In genomic region chr3:40846957-40847017, GRCm38 (mm10) we compare ENCODE assay signal across 8 mouse cellular contexts. TPM values are rescaled to one million over a fixed set of nuclear protein-coding genes. Genes with fewer than 3 reads are reported as not detected.
DNase-seq lines count a peak whose midpoint lies in the region; ATAC-seq and TF ChIP-seq lines count a peak whose summit lies in the region.
"Not testable (repeated sequence)": the region's sequence is repeated elsewhere in the genome, so short reads cannot be mapped to it uniquely, and the experiment has no call there.

Gene Abhd18, plus strand, starts transcription at chr3:40846970.

- not testable (repeated sequence) for H3K4me1 ChIP-seq in embryonic facial prominence, embryonic 12.5 days; kidney, adult 2 months (ENCODE audit: control insufficient read depth, insufficient read depth, low read length); lung, embryonic 16.5 days (replicated peaks; ENCODE audit: control insufficient read depth, insufficient read depth, low read length)

- not testable (repeated sequence) for H3K36me3 ChIP-seq in embryonic facial prominence, embryonic 12.5 days; kidney, adult 2 months (ENCODE audit: control insufficient read depth, insufficient read depth, low read length); lung, embryonic 16.5 days (ENCODE audit: control insufficient read depth, insufficient read depth, low read length)

- peak within 1 kb of the TSS; percentile 46 for H3K4me3 ChIP-seq in embryonic facial prominence, embryonic 12.5 days
- peak within 1 kb of the TSS; percentile 77 for H3K4me3 ChIP-seq in kidney, adult 2 months (ENCODE audit: insufficient read depth, low read depth, low read length)
- peak within 1 kb of the TSS; percentile 57 for H3K4me3 ChIP-seq in lung, embryonic 16.5 days (ENCODE audit: low read length)

- peak within 1 kb of the TSS; percentile 65 for H3K4me2 ChIP-seq in embryonic facial prominence, embryonic 12.5 days (replicated peaks)
- H3K4me2 ChIP-seq in lung, embryonic 16.5 days (ENCODE audit: low read depth, low read length), result peak within 1 kb of the TSS; percentile 76

- peak within 1 kb of the TSS; percentile 57 for H3K9ac ChIP-seq in embryonic facial prominence, embryonic 12.5 days
- peak within 1 kb of the TSS; percentile 73 for H3K9ac ChIP-seq in lung, embryonic 16.5 days (ENCODE audit: low read length)

- not testable (repeated sequence) for ATAC-seq in CD4-positive, CD25-positive, alpha-beta regulatory T cell, adult 4 months; embryonic facial prominence, embryonic 12.5 days (ENCODE audit: insufficient number of reproducible peaks, insufficient read depth, low FRiP score, low TSS enrichment); lung, embryonic 16.5 days (ENCODE audit: low read depth); neutrophil, adult 5-6 weeks (ENCODE audit: extremely low read depth, insufficient number of reproducible peaks, low FRiP score, poor library complexity, severe bottlenecking)

- WGBS in embryonic facial prominence, embryonic 12.5 days, result 5% methylated on average over 3 of the region's 4 CpGs
- WGBS in kidney, adult 2 months, result 0% methylated on average over 2 of the region's 4 CpGs
- no CpG with 5 or more reads among the region's 4 CpGs for WGBS in lung, embryonic 16.5 days

- TF ChIP-seq POLR2A in kidney, adult 2 months (IDR thresholded peaks at IDR 0.05; ENCODE audit: low read depth, low read length), result not testable (repeated sequence)

- intact Hi-C loops in heart, postnatal 14 days (cut with DNase I), result loop anchor here (5.0 kb wide), 1 partner anchor 46 kb away; no protein-coding TSS in a partner anchor
- intact Hi-C loops in left cerebral cortex, postnatal 4 days (cut with DNase I), result not testable (repeated sequence)

- not testable (repeated sequence) for DNase-seq in gastrocnemius, adult 8-10 months (ENCODE audit: low spot score in 2 of 2); heart, postnatal 14 days; kidney, adult 2 months; left cerebral cortex, postnatal 4 days

- H3K9me3 ChIP-seq in embryonic facial prominence, embryonic 12.5 days; lung, embryonic 16.5 days (ENCODE audit: control insufficient read depth, low read length): not testable (repeated sequence)

- peak within 1 kb of the TSS; percentile 50; the same call in 1 of the 2 replicates for H3K27ac ChIP-seq in embryonic facial prominence, embryonic 12.5 days
- H3K27ac ChIP-seq in kidney, adult 2 months (ENCODE audit: insufficient read depth, low read depth, low read length), result peak within 1 kb of the TSS; percentile 76
- H3K27ac ChIP-seq in lung, embryonic 16.5 days (ENCODE audit: low read length), result peak within 1 kb of the TSS; percentile 70

- not testable (repeated sequence) for TF ChIP-seq CTCF in kidney, adult 2 months (conservative IDR thresholded peaks at IDR 0.05; ENCODE audit: insufficient read depth, insufficient read length, low read depth, low read length)

- H3K27me3 ChIP-seq in embryonic facial prominence, embryonic 12.5 days; kidney, adult 2 months (replicated peaks; ENCODE audit: control insufficient read depth, insufficient read depth, low read length); lung, embryonic 16.5 days (ENCODE audit: control insufficient read depth, insufficient read depth, low read depth, low read length): not testable (repeated sequence)

RNA-seq across cellular contexts. Expression of gene Abhd18, which starts in this region (rescaled TPM):
- 10 to 100 TPM; 15.6 to 17.2 TPM for polyA plus RNA-seq in CD4-positive, CD25-positive, alpha-beta regulatory T cell, adult 4 months (2017; shearing (Covaris generic))
- 6.3 and 8.6 TPM in 2 replicates for polyA plus RNA-seq in embryonic facial prominence, embryonic 12.5 days (2016; fragmentation: Nextera tagmentation; extraction: Ambion mirVana)
- 10 to 100 TPM in 3 of 4 experiments, 1 to 10 TPM in 1; 9.1 to 18.1 (median 13.6) TPM for total RNA-seq in gastrocnemius, adult 8-10 months (2022)
- 10 to 100 TPM; 65.1 to 65.4 TPM for total RNA-seq in heart, postnatal 14 days (2021)
- polyA plus RNA-seq in kidney, adult 2 months (2012; rRNA removed), result 5.5 and 6.0 TPM in 2 replicates
- 10 to 100 TPM; 12.2 to 14.4 TPM for total RNA-seq in left cerebral cortex, postnatal 4 days (2021)
- polyA plus RNA-seq in lung, embryonic 16.5 days (2015; fragmentation: Nextera tagmentation; extraction: Ambion mirVana), result 7.2 and 8.6 TPM in 2 replicates
- 12.5 and 13.0 TPM in 2 replicates for total RNA-seq in neutrophil, adult 5-6 weeks (2017)
